Mouse (Mus musculus) hindbrain, embryonic 14.5 days (tissue): Measurements from ENCODE around the gene Fbxo11. TPM values are rescaled to one million over a fixed set of nuclear protein-coding genes. Genes with fewer than 3 reads are reported as not detected.
"Not testable (repeated sequence)": the region's sequence is repeated elsewhere in the genome, so short reads cannot be mapped to it uniquely, and the experiment has no call there.

ENCODE experiments used
- ATAC-seq: fragments of 200-750 bp; cut with Nextera tagmentation; 2 replicates; pipeline ENCODE4 v1.8.0; 2017; ENCODE audit warnings: moderate number of reproducible peaks, mild to moderate bottlenecking, moderate TSS enrichment, moderate library complexity; ENCODE audit not compliant: low FRiP score
- DNase-seq: peaks from one replicate; pipeline ENCODE4 v3.0.0-alpha.2; 2015; ENCODE audit warnings: low spot score
- H3K27ac ChIP-seq: fragments of 300-500 bp; sonication (generic); 2 replicates; pipeline ENCODE4 v1.5.1; 2014; ENCODE audit warnings: mild to moderate bottlenecking, moderate library complexity
- H3K27me3 ChIP-seq: fragments of 300-500 bp; sonication (generic); 2 replicates; pipeline ENCODE4 v1.6.1; 2014; ENCODE audit warnings: mild to moderate bottlenecking, low read length, mixed read lengths; ENCODE audit not compliant: control insufficient read depth, insufficient read depth
- H3K36me3 ChIP-seq: fragments of 300-500 bp; sonication (generic); replicated peaks from 2 replicates; pipeline ENCODE4 v1.6.1; 2014; ENCODE audit not compliant: control insufficient read depth, insufficient read depth
- H3K4me1 ChIP-seq: fragments of 300-500 bp; sonication (generic); replicated peaks from 2 replicates; pipeline ENCODE4 v1.6.1; 2014; ENCODE audit warnings: antibody characterized with exemption, low read length, mixed read lengths; ENCODE audit not compliant: control insufficient read depth, insufficient read depth
- H3K4me2 ChIP-seq: fragments of 300-500 bp; sonication (generic); replicated peaks from 2 replicates; pipeline ENCODE4 v1.6.1; 2014; ENCODE audit warnings: mild to moderate bottlenecking, moderate library complexity
- H3K4me3 ChIP-seq: fragments of 300-500 bp; sonication (generic); replicated peaks from 2 replicates; pipeline ENCODE4 v1.5.1; 2014; ENCODE audit warnings: mild to moderate bottlenecking, low read length
- H3K9ac ChIP-seq: fragments of 300-500 bp; sonication (generic); 2 replicates; pipeline ENCODE4 v1.6.1; 2014
- H3K9me3 ChIP-seq: fragments of 300-500 bp; sonication (generic); 2 replicates; pipeline ENCODE4 v1.6.1; 2016; ENCODE audit warnings: low read length; ENCODE audit not compliant: control insufficient read depth
- WGBS: fragments of 180-500 bp; shearing (Covaris S2); extraction: QIAGEN DNeasy Blood & Tissue Kit; methylation state at CpG from one replicate; pipeline ENCODE4 v1.1.7; 2014; 5-methylcytosine and 5-hydroxymethylcytosine counted together
- polyA plus RNA-seq: library from polyadenylated mRNA; unstranded; fragments of >200 nt; fragmentation: Nextera tagmentation; extraction: Ambion mirVana; gene quantifications from 2 replicates; pipeline ENCODE4 v1.2.1, GENCODE M21; 2014

Fbxo11 gene
- polyA plus RNA-seq, 1 experiment from 2014 or later, result 42.0 TPM

DNA sequence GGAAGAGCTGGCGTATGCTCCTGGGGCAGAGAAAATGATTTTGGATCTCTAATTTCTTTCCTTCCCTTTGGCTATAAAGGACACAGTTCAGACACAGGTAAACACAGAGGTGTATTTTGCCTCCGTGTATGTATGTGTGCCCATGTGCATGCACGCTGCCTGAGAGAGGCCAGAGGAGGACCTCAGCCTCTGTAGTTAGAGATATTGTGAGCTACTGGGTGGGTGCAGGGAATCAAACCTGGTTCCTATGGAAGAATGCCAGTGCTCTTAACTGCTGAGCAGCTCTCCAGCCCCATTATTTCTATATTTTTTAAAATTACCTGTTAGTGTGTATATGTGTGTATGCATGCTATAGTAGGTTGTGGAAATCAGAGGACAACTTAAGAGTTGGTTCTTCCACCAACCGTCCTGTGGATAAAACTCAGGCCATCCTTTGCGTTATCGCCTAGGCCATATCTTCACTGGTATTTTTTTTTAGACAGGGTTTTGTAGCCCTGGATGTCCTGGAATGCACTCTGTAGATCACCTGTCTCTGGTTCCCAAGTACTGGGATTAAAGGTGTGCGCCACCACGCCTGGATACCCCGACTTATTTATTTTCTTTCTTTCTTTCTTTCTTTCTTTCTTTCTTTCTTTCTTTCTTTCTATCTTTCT lies 88.8 kb downstream of the Fbxo11 start:
- no peak overlapping the region for H3K27ac ChIP-seq
- 78% methylated on average over 9 of the region's 9 CpGs for WGBS
- H3K9ac ChIP-seq, result peak overlapping the region; percentile 73
- H3K9me3 ChIP-seq, result no peaks in the 10 kb centered on the region
- ATAC-seq, result no peak
- peaks cover 24% of the 10 kb centered on the region for H3K36me3 ChIP-seq
- peak overlapping the region; percentile 73 for H3K4me3 ChIP-seq
- DNase-seq, result no peak
- H3K27me3 ChIP-seq, result no peaks in the 10 kb centered on the region
- peak overlapping the region; percentile 65 for H3K4me2 ChIP-seq
- H3K4me1 ChIP-seq, result peaks cover 15% of the 10 kb centered on the region

DNA sequence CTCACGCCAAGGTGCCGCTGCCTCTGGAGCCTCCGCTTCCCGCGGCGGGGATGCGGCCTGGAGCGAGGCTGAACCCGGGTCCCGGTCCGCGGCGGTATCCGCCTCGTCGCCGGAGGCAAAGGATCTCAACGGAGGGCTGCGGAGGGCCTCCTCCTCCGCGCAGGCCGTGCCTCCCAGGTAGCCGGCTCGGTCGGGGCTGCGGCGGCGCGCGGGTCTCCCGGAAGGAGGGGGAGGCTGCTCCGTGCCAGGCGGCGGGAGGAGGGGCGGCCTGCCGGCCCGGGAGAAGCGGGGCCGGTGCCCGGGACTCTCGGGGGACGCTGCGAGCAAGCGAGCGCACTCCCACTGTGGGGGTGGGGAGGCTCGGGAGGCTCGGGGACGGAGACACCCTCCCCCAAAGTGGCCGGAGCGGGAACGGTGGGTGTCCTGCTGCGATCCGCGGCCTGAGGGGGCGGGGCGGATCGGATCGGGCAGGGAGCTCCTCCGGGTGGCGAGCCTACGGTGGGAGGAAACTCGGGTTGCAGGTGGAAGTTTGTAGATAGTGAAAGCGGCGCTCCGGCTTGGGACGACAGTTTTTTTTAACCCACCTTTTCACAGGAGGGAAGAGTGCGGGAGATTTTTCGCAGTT lies 89.8 kb downstream of the Fbxo11 start:
- H3K9me3 ChIP-seq, result no peaks in the 10 kb centered on the region
- DNase-seq, result peak; percentile 47
- H3K27ac ChIP-seq, result peak overlapping the region; percentile 82
- H3K27me3 ChIP-seq, result no peaks in the 10 kb centered on the region
- peak overlapping the region; percentile 65 for H3K4me2 ChIP-seq
- peaks cover 17% of the 10 kb centered on the region; the same call in 1 of the 2 replicates for H3K36me3 ChIP-seq
- WGBS, result under 1% methylated on average over 67 of the region's 68 CpGs
- H3K9ac ChIP-seq, result peak overlapping the region; percentile 73
- H3K4me1 ChIP-seq, result peaks cover 15% of the 10 kb centered on the region
- ATAC-seq, result peak; percentile 68
- H3K4me3 ChIP-seq, result peak overlapping the region; percentile 73

DNA sequence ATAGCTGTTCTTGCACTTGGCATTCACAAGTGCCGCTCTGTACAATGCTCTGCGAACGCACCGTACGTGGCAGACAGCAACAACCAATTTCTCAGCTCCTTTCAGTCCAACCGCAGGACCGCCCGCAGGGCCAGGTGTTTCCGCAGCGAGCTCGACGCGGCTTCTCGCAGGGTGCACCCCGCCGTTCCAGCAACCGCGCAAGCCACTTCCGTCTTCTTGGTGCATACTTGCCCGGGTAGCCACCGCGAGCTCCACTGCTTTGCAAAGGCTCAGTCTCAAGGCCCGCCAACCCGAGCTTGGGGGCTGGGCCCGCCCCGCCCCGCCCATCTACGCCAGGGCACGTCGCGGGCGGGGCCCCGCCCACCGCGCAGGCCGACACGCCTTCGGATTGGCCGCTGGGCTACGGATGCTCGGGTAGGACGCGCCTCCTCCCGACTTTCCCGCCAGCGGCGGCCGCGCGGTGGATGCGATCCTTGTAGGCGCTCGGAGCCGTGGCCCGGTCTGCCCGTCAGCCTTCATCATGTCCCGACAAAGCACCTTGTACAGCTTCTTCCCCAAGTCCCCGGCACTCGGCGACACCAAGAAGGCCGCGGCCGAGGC lies 90.4 kb downstream of the Fbxo11 start, which contains the start of gene Msh6:
TSS of gene Msh6 (plus strand) at position 434 of the 600 bp plus-strand sequence.
- Histone ChIP-seq H3K4me2 (peak within 1 kb of the TSS; percentile 65), H3K9me3 (no peaks in the 10 kb centered on the region), H3K4me1 (peaks cover 15% of the 10 kb centered on the region), H3K4me3 (peak within 1 kb of the TSS; percentile 73), H3K27me3 (no peaks in the 10 kb centered on the region), H3K9ac (peak within 1 kb of the TSS; percentile 73), H3K36me3 (peaks cover 17% of the 10 kb centered on the region; the same call in 1 of the 2 replicates), H3K27ac (peak within 1 kb of the TSS; percentile 82)
- ATAC-seq (peak; percentile 99), DNase-seq (peak; percentile 96)
- WGBS, result under 1% methylated on average over 63 of the region's 63 CpGs

DNA sequence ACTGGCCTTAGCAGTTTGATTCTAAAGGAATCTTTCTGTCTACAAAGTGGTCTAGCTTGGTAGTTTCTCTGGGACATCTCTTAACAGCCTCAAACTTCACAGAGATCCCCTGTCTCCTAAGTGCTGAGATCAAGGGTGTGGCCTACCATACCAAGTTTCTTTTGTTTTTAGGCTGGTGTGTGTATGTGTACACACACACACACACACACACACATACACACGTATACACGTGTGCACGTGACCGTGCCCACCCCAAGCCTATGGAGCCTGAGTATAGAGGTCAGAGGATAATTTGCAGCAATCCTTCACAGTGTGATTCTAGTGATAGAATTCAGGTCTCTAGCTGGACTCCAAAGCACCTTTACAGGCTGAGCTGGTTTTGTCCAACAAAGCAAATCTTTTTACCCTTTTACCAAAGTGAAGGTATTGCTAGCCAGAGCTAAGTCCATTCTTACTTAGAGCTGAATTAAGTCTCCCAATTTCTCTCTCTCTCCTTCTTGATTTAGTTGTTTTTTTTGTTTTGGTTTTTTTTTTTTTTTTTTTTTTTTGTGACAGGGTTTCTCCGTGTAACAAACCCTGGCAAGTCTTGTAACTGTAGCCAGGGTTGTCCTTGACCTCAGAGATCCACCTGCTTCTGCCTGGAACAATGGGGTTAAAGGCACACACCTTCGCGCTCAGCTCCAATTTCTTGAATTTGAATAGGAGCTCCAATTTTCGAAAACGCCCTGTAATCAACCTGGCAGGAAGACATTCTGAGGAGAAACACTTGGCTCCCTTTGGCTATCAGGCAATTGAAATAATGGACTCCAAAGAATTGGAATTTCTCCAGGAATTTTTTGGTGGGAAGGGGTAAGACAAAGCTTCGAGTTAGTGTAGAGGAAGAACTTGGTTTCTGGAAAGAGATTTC lies 91.6 kb downstream of the Fbxo11 start:
- ATAC-seq (no peak), DNase-seq (no peak)
- H3K4me2 ChIP-seq, result peak overlapping the region; percentile 65
- H3K9me3 ChIP-seq, result no peaks in the 10 kb centered on the region
- H3K4me3 ChIP-seq, result no peak overlapping the region
- 73% methylated on average over 10 of the region's 10 CpGs for WGBS
- H3K27me3 ChIP-seq, result no peaks in the 10 kb centered on the region
- peaks cover 12% of the 10 kb centered on the region; the same call in 1 of the 2 replicates for H3K36me3 ChIP-seq
- H3K4me1 ChIP-seq, result peaks cover 15% of the 10 kb centered on the region
- no peak overlapping the region; the same call in 1 of the 2 replicates for H3K27ac ChIP-seq
- no peak overlapping the region for H3K9ac ChIP-seq

DNA sequence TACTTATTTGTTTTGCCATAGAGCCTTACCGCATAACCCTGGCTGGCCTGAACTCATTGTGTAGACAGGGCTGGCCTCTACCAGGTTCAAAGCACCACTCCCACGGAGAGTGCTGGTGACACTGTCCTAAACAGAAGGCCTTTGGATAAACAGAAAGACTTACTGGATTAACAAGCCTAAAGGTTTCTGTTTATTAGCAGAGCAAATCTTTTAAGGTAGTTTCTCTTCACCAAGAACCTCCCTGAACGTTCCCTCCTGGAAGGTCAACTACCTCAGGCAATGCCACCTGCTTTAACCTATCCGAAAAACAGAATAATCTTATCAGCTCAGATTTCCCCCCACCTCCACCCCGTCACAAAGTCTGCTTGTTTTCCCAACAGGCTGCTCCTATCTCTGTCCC lies 92.2 kb downstream of the Fbxo11 start:
- Histone ChIP-seq H3K27ac (no peak overlapping the region), H3K9me3 (no peaks in the 10 kb centered on the region), H3K4me1 (peaks cover 15% of the 10 kb centered on the region), H3K36me3 (peaks cover 5% of the 10 kb centered on the region; the same call in 1 of the 2 replicates), H3K9ac (no peak overlapping the region), H3K4me2 (no peak overlapping the region), H3K27me3 (no peaks in the 10 kb centered on the region), H3K4me3 (no peak overlapping the region)
- DNase-seq (no peak), ATAC-seq (no peak)
- WGBS, result 88% methylated on average over 5 of the region's 5 CpGs

DNA sequence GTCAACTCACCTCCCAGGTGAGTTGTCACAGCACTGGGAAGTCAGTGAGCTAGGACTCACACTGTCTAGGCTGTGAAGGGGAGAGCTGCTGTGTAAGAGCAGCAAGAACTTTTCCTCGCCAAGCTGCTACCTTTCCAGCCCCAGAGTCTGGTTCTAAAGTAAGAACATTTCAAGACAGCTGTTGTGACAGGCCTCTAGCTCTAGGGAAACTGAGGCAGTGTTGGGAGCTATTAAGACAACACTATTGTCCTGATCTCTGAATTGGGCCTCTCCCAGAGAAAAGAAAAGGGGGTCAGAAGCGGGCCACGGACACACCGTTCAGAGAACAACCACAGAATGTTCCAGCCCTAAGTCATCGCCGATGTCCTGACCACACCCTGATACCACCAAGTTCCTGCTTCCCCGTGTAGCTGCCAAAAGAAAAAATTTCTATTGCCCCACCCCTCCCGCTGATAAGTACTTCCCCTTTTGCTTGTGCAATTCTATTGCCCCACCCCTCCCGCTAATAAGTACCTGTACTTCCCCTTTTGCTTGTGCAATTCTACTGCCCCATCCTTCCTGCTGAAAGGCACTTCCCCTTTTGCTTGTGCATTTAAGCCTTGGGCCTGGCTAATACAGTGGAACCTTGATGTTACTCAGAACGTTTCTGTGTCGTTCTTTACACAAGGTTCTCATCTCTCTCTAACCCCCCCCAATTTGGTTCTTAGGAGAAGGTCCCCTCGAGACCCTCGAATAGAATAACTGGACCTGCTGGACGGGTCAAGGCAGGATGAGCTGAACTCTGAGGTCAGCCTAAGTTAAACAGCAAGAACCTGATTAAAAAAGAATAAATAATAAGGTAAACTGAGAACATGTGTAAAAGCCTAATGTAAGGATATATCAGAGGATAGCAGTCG lies 93.1 kb downstream of the Fbxo11 start:
- not testable (repeated sequence) for H3K36me3 ChIP-seq, H3K9ac ChIP-seq, H3K4me3 ChIP-seq, ATAC-seq, H3K9me3 ChIP-seq, H3K27me3 ChIP-seq, DNase-seq, H3K4me2 ChIP-seq, H3K27ac ChIP-seq
- peaks cover 15% of the 10 kb centered on the region for H3K4me1 ChIP-seq
- WGBS, result 91% methylated on average over 15 of the region's 15 CpGs

DNA sequence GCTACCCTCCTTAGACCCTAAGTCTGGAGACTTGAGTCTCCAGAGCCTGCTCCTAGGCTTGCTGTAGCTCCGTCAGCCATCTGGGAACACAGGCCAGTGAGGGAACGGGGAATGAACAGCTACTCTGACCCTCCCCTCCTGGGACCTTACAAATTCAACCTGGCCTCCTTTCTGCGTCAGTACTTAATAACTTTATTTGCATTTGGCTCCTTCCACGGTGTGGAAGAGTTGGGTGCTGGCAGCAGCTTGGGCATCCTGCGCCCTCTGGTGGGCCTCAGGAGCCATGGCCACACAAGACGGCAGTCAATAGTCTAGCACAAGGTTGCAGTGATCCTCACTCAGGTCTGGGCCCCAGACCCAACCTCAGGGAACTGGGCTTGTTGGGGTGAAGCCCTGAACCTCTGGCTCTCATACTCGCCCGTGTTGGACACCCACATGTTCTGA lies 96.6 kb downstream of the Fbxo11 start:
- H3K36me3 ChIP-seq, DNase-seq, H3K4me2 ChIP-seq, H3K27ac ChIP-seq, H3K27me3 ChIP-seq, H3K4me3 ChIP-seq, H3K9me3 ChIP-seq, H3K9ac ChIP-seq, H3K4me1 ChIP-seq: not testable (repeated sequence)
- WGBS, result 37% methylated on average over 5 of the region's 8 CpGs
- peak; percentile 77; the same call in 1 of the 2 replicates for ATAC-seq
